Mouse (Mus musculus) heart, embryonic 14.5 days (tissue): ENCODE data around the gene Trmt11. TPM values are rescaled to one million over a fixed set of nuclear protein-coding genes. Genes with fewer than 3 reads are reported as not detected.
"Not testable (repeated sequence)": the region's sequence is repeated elsewhere in the genome, so short reads cannot be mapped to it uniquely, and the experiment has no call there.

ENCODE experiments used
- ATAC-seq: fragments of 200-750 bp; cut with Nextera tagmentation; 2 replicates; pipeline ENCODE4 v1.8.0; 2017; ENCODE audit warnings: low read depth, moderate TSS enrichment; ENCODE audit not compliant: insufficient number of reproducible peaks, insufficient read depth, low FRiP score
- H3K27ac ChIP-seq, 2 experiments: fragments of 200-500 bp in 1 of 2; fragments of 300-500 bp in 1 of 2; sonication (generic) in 1 of 2; replicated peaks in 1 of 2; 2 replicates each; pipeline ENCODE4 v1.5.1; 2012 to 2014; ENCODE audit warnings: low read depth in 2 of 2, low read length in 2 of 2, control low read depth in 1 of 2, mild to moderate bottlenecking in 1 of 2, mixed read lengths in 1 of 2; ENCODE audit not compliant: control insufficient read depth in 1 of 2, insufficient read depth in 1 of 2
- H3K27me3 ChIP-seq: fragments of 300-500 bp; sonication (generic); 2 replicates; pipeline ENCODE4 v1.6.1; 2014; ENCODE audit warnings: mild to moderate bottlenecking, low read length, control low read depth; ENCODE audit not compliant: control insufficient read depth, insufficient read depth
- H3K36me3 ChIP-seq: fragments of 300-500 bp; sonication (generic); 2 replicates; pipeline ENCODE4 v1.6.1; 2014; ENCODE audit warnings: mild to moderate bottlenecking, control low read depth, low read length, mixed read lengths; ENCODE audit not compliant: control insufficient read depth, insufficient read depth
- H3K4me1 ChIP-seq, 2 experiments: fragments of 200-500 bp in 1 of 2; fragments of 300-500 bp in 1 of 2; sonication (generic) in 1 of 2; 2 replicates each; pipeline ENCODE4 v1.6.1; 2012 to 2014; ENCODE audit warnings: low read length in 2 of 2, control low read depth in 1 of 2, mixed read lengths in 1 of 2; ENCODE audit not compliant: control insufficient read depth in 2 of 2, insufficient read depth in 2 of 2
- H3K4me2 ChIP-seq: fragments of 300-500 bp; sonication (generic); 2 replicates; pipeline ENCODE4 v1.6.1; 2014; ENCODE audit warnings: mild to moderate bottlenecking, low read length
- H3K4me3 ChIP-seq, 2 experiments: fragments of 200-500 bp in 1 of 2; fragments of 300-500 bp in 1 of 2; sonication (generic) in 1 of 2; 2 replicates each; pipeline ENCODE4 v1.5.1; 2012 to 2014; ENCODE audit warnings: low read length in 2 of 2, mild to moderate bottlenecking in 2 of 2, control low read depth in 1 of 2, low read depth in 1 of 2, moderate library complexity in 1 of 2; ENCODE audit not compliant: control insufficient read depth in 1 of 2, insufficient read depth in 1 of 2
- H3K9ac ChIP-seq: fragments of 300-500 bp; sonication (generic); 2 replicates; pipeline ENCODE4 v1.6.1; 2014; ENCODE audit warnings: mild to moderate bottlenecking, low read length
- H3K9me3 ChIP-seq: fragments of 300-500 bp; sonication (generic); 2 replicates; pipeline ENCODE4 v1.6.1; 2016; ENCODE audit warnings: low read length, control low read depth; ENCODE audit not compliant: control insufficient read depth
- WGBS: fragments of 180-500 bp; shearing (Covaris S2); extraction: QIAGEN DNeasy Blood & Tissue Kit; methylation state at CpG from one replicate; pipeline ENCODE4 v1.1.7; 2014; 5-methylcytosine and 5-hydroxymethylcytosine counted together
- polyA plus RNA-seq: library from polyadenylated mRNA; unstranded; fragments of >200 nt; fragmentation: Nextera tagmentation; extraction: Ambion mirVana; gene quantifications from 2 replicates; pipeline ENCODE4 v1.2.1, GENCODE M21; 2014

Trmt11 gene
- polyA plus RNA-seq, 1 experiment from 2014 or later: 17.2 TPM

GRCm38 (mm10) chr10:30555686-30556578, 44.6 kb downstream of the Trmt11 start:
- no peak overlapping the region for H3K4me3 ChIP-seq
- H3K36me3 ChIP-seq: peaks cover 54% of the 10 kb centered on the region
- H3K9ac ChIP-seq: no peak overlapping the region
- H3K27me3 ChIP-seq: no peaks in the 10 kb centered on the region
- no peak overlapping the region for H3K4me2 ChIP-seq
- H3K27ac ChIP-seq: no peak overlapping the region
- WGBS: 73% methylated on average over 11 of the region's 11 CpGs
- no peaks in the 10 kb centered on the region for H3K9me3 ChIP-seq
- ATAC-seq: no peak
- no peaks in the 10 kb centered on the region; a peak in 1 of 4 replicates for H3K4me1 ChIP-seq

GRCm38 (mm10) chr10:30552377-30552776, 48.2 kb downstream of the Trmt11 start:
- H3K27ac ChIP-seq: no peak overlapping the region
- no peak overlapping the region for H3K4me2 ChIP-seq
- no peaks in the 10 kb centered on the region for H3K9me3 ChIP-seq
- H3K36me3 ChIP-seq: peaks cover 39% of the 10 kb centered on the region
- H3K27me3 ChIP-seq: no peaks in the 10 kb centered on the region
- no peak overlapping the region for H3K4me3 ChIP-seq
- ATAC-seq: no peak
- 93% methylated on average over 1 of the region's 1 CpGs for WGBS
- no peak overlapping the region for H3K9ac ChIP-seq
- H3K4me1 ChIP-seq: no peaks in the 10 kb centered on the region; a peak in 1 of 4 replicates

GRCm38 (mm10) chr10:30549974-30550373, 50.6 kb downstream of the Trmt11 start:
- ATAC-seq: no peak
- no peaks in the 10 kb centered on the region for H3K27me3 ChIP-seq
- H3K27ac ChIP-seq: no peak overlapping the region
- no peak overlapping the region for H3K4me3 ChIP-seq
- H3K4me1 ChIP-seq: no peaks in the 10 kb centered on the region
- no peak overlapping the region for H3K9ac ChIP-seq
- no peak overlapping the region for H3K4me2 ChIP-seq
- peaks cover 33% of the 10 kb centered on the region for H3K36me3 ChIP-seq
- 82% methylated on average over 3 of the region's 3 CpGs for WGBS
- H3K9me3 ChIP-seq: no peaks in the 10 kb centered on the region

GRCm38 (mm10) chr10:30538538-30538815, 62.1 kb downstream of the Trmt11 start:
- ATAC-seq: no peak
- Histone ChIP-seq H3K27ac (no peak overlapping the region), H3K9me3 (no peaks in the 10 kb centered on the region), H3K4me1 (no peaks in the 10 kb centered on the region), H3K4me3 (no peak overlapping the region), H3K4me2 (no peak overlapping the region), H3K36me3 (peaks cover 31% of the 10 kb centered on the region), H3K9ac (no peak overlapping the region), H3K27me3 (no peaks in the 10 kb centered on the region)
- WGBS: 84% methylated on average over 5 of the region's 5 CpGs

GRCm38 (mm10) chr10:30537734-30538537, 62.6 kb downstream of the Trmt11 start:
- Histone ChIP-seq H3K36me3 (peaks cover 33% of the 10 kb centered on the region), H3K9ac (no peak overlapping the region), H3K4me3 (no peak overlapping the region), H3K4me2 (no peak overlapping the region), H3K9me3 (no peaks in the 10 kb centered on the region), H3K27me3 (no peaks in the 10 kb centered on the region), H3K27ac (no peak overlapping the region), H3K4me1 (no peaks in the 10 kb centered on the region)
- WGBS: 68% methylated on average over 10 of the region's 10 CpGs
- peak; percentile 39; the same call in 1 of the 2 replicates for ATAC-seq

GRCm38 (mm10) chr10:30535930-30536329, 64.6 kb downstream of the Trmt11 start:
- H3K27ac ChIP-seq, ATAC-seq, H3K9me3 ChIP-seq, H3K4me2 ChIP-seq, H3K4me1 ChIP-seq, H3K4me3 ChIP-seq, H3K9ac ChIP-seq, H3K27me3 ChIP-seq: not testable (repeated sequence)
- 94% methylated on average over 7 of the region's 7 CpGs for WGBS
- peaks cover 24% of the 10 kb centered on the region for H3K36me3 ChIP-seq

GRCm38 (mm10) chr10:30527122-30527521, 73.4 kb downstream of the Trmt11 start:
- 29% methylated on average over 1 of the region's 1 CpGs for WGBS
- ATAC-seq: peak; percentile 56; the same call in 1 of the 2 replicates

More at GRCm38 (mm10) chr10:30527122-30527521, 73.4 kb downstream of the Trmt11 start:
- peak overlapping the region in 1 of 2 experiments; percentile 53; a peak in 2 of 4 replicates for H3K27ac ChIP-seq
- H3K36me3 ChIP-seq: no peaks in the 10 kb centered on the region
- no peaks in the 10 kb centered on the region for H3K9me3 ChIP-seq
- no peak overlapping the region for H3K4me2 ChIP-seq
- H3K4me1 ChIP-seq: peaks cover 0 to 3% of the 10 kb centered on the region in 2 experiments; a peak in 1 of 4 replicates
- no peak overlapping the region for H3K4me3 ChIP-seq
- H3K27me3 ChIP-seq: no peaks in the 10 kb centered on the region
- no peak overlapping the region for H3K9ac ChIP-seq
